Mouse (Mus musculus) ES-Bruce4 (cell line): ENCODE data around the gene Mrnip.

Source experiments
- CTCF ChIP-seq: IDR thresholded peaks from one replicate; pipeline ENCODE4 v1.8.1; 2011; ENCODE audit warnings: low read depth, low read length
- EP300 ChIP-seq: IDR thresholded peaks from 2 replicates; pipeline ENCODE4 v1.6.1; 2011; ENCODE audit warnings: low read depth, low read length; ENCODE audit not compliant: insufficient read depth
- POLR2A ChIP-seq: IDR thresholded peaks from one replicate; pipeline ENCODE4 v1.8.1; 2011; ENCODE audit warnings: low read length; ENCODE audit not compliant: insufficient read depth

DNA sequence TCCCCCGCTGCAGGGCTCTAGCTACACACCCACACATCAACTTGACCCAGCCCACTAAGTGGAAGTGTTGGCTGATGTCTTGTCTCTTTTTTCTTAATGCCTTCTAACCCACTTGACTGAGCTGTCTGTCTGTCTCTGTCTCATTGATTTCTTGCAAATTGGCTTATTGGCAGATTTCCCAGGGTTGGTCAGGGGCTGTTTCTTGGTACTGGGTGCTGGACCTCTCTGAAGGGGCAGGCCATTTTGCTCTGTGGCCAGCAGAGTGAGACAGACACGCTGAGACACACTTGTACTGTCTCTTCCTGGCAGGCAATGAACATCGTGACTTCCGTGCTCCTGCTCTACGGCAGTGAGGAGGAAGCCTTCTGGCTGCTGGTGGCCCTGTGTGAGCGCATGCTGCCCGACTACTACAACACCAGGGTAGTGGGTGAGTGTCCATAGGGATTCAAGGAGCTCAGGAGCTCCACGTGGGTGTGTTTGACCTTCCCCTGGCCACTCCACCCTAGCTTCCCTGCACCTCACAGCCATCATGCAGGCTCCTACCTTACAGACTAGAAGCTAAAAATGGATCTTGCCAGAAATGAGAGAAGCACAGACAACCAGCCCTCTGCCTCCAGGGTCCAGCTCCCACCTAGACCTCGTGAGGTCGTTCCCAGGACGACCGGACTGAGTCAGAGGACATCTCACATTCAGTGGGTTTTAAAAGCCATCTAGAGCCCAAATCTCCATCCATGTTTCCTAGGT is 19.3 kb upstream of the Mrnip start:
- TF ChIP-seq POLR2A, result no peak
- TF ChIP-seq EP300, result no peak
- no peak for TF ChIP-seq CTCF
